Mouse (Mus musculus): ENCODE results near the gene Cab39l. TPM values are rescaled to one million over a fixed set of nuclear protein-coding genes. Genes with fewer than 3 reads are reported as not detected.
"Not testable (repeated sequence)": the region's sequence is repeated elsewhere in the genome, so short reads cannot be mapped to it uniquely, and the experiment has no call there.

Cab39l gene
- total RNA-seq (2018; cell fraction: chromatin; rRNA removed) = 10 to 100 TPM in 22 of 26 experiments, 1 to 10 TPM in 4; 5.9 to 75.8 (median 22.3) TPM
- total RNA-seq (2018; cell fraction: cytosol; rRNA removed) = 10 to 100 TPM; 24.2 to 39.9 (median 32.3) TPM
- 10 to 100 TPM in 23 of 26 experiments, 1 to 10 TPM in 3; 7.5 to 64.1 (median 21.9) TPM for total RNA-seq (2018; cell fraction: nucleus; rRNA removed)
- 25.1 to 26.2 TPM (median 26.0 TPM) in 3 replicates for polyA plus RNA-seq (2018)

- WGBS (ENCODE audit: missing documents) = 1% methylated on average over 59 of the region's 66 CpGs
- Histone ChIP-seq H3K79me2 (ENCODE audit: inconsistent target) (peaks cover 87% of the 10 kb centered on the region), H3K4me3 (ENCODE audit: inconsistent target) (peak within 1 kb of the TSS; percentile 96), H3K27ac (peak within 1 kb of the TSS; percentile 75), H3K36me3 (ENCODE audit: inconsistent target) (0 out of 2 replicates have a peak, but pooled peaks cover 4% of the 10 kb centered on the region)
Observed at GRCm38 (mm10) chr14:59440558-59441471, at the start of gene Cab39l, which contains the start of gene Setdb2. Gene Cab39l, plus strand, starts transcription at chr14:59440972. Gene Setdb2, minus strand, starts transcription at chr14:59440884.

GRCm38 (mm10) chr14:59395281-59395680 is 45.5 kb upstream of the Cab39l start, which contains the start of gene Phf11c:
Gene Phf11c, minus strand, starts transcription at chr14:59395381.
- Histone ChIP-seq H3K27ac (no peak within 1 kb of the TSS), H3K79me2 (ENCODE audit: inconsistent target) (no peaks in the 10 kb centered on the region), H3K36me3 (ENCODE audit: inconsistent target) (peaks cover 21% of the 10 kb centered on the region; the same call in 1 of the 2 replicates), H3K4me3 (ENCODE audit: inconsistent target) (no peak within 1 kb of the TSS)
- 100% methylated on average over 3 of the region's 3 CpGs for WGBS (ENCODE audit: missing documents)

GRCm38 (mm10) chr14:59396999-59397398 is 43.8 kb upstream of the Cab39l start:
- Histone ChIP-seq H3K36me3 (ENCODE audit: inconsistent target) (peaks cover 38% of the 10 kb centered on the region; the same call in 1 of the 2 replicates), H3K27ac (no peak overlapping the region), H3K79me2 (ENCODE audit: inconsistent target) (no peaks in the 10 kb centered on the region), H3K4me3 (ENCODE audit: inconsistent target) (no peak overlapping the region)
- WGBS (ENCODE audit: missing documents) = 12% methylated on average over 2 of the region's 2 CpGs

GRCm38 (mm10) chr14:59414979-59415378 is 25.8 kb upstream of the Cab39l start:
- H3K79me2 ChIP-seq (ENCODE audit: inconsistent target); H3K4me3 ChIP-seq (ENCODE audit: inconsistent target); H3K27ac ChIP-seq: not testable (repeated sequence)
- H3K36me3 ChIP-seq (ENCODE audit: inconsistent target) = peaks cover 80% of the 10 kb centered on the region
- 96% methylated on average over 2 of the region's 2 CpGs for whole genome bisulfite sequencing (ENCODE audit: missing documents)

- H3K36me3 ChIP-seq (ENCODE audit: inconsistent target) = peaks cover 66% of the 10 kb centered on the region
- 94% methylated on average over 3 of the region's 4 CpGs for WGBS (ENCODE audit: missing documents)
- H3K27ac ChIP-seq = no peak overlapping the region
- H3K79me2 ChIP-seq (ENCODE audit: inconsistent target) = no peaks in the 10 kb centered on the region
- no peak overlapping the region for H3K4me3 ChIP-seq (ENCODE audit: inconsistent target)
Observed at GRCm38 (mm10) chr14:59418171-59418570, 22.6 kb upstream of the Cab39l start.

- Histone ChIP-seq H3K79me2 (ENCODE audit: inconsistent target) (peaks cover 11% of the 10 kb centered on the region; the same call in 1 of the 2 replicates), H3K4me3 (ENCODE audit: inconsistent target) (no peak overlapping the region), H3K27ac (no peak overlapping the region), H3K36me3 (ENCODE audit: inconsistent target) (peaks cover 43% of the 10 kb centered on the region)
- WGBS (ENCODE audit: missing documents) = 98% methylated on average over 11 of the region's 11 CpGs
Observed at GRCm38 (mm10) chr14:59422912-59423663, 17.7 kb upstream of the Cab39l start.

- 94% methylated on average over 1 of the region's 1 CpGs for WGBS (ENCODE audit: missing documents)
- Histone ChIP-seq H3K36me3 (ENCODE audit: inconsistent target) (peaks cover 50% of the 10 kb centered on the region), H3K79me2 (ENCODE audit: inconsistent target) (peaks cover 76% of the 10 kb centered on the region), H3K27ac (no peak overlapping the region), H3K4me3 (ENCODE audit: inconsistent target) (no peak overlapping the region)
Observed at GRCm38 (mm10) chr14:59430556-59430955, 10.2 kb upstream of the Cab39l start.

- peaks cover 93% of the 10 kb centered on the region for H3K79me2 ChIP-seq (ENCODE audit: inconsistent target)
- H3K36me3 ChIP-seq (ENCODE audit: inconsistent target) = peaks cover 42% of the 10 kb centered on the region
- 46% methylated on average over 2 of the region's 2 CpGs for WGBS (ENCODE audit: missing documents)
- H3K4me3 ChIP-seq (ENCODE audit: inconsistent target) = no peak overlapping the region
- 0 out of 2 replicates have a peak overlapping the region, but pooled peaks have one; percentile 12 for H3K27ac ChIP-seq
Observed at GRCm38 (mm10) chr14:59433902-59434301, 6.9 kb upstream of the Cab39l start.

GRCm38 (mm10) chr14:59435206-59435605 is 5.6 kb upstream of the Cab39l start:
- H3K4me3 ChIP-seq (ENCODE audit: inconsistent target) = no peak overlapping the region
- no peak overlapping the region for H3K27ac ChIP-seq
- H3K36me3 ChIP-seq (ENCODE audit: inconsistent target) = peaks cover 29% of the 10 kb centered on the region
- H3K79me2 ChIP-seq (ENCODE audit: inconsistent target) = peaks cover 93% of the 10 kb centered on the region

GRCm38 (mm10) chr14:59437398-59437797 is 3.4 kb upstream of the Cab39l start:
- peaks cover 11% of the 10 kb centered on the region; the same call in 1 of the 2 replicates for H3K36me3 ChIP-seq (ENCODE audit: inconsistent target)
- H3K4me3 ChIP-seq (ENCODE audit: inconsistent target) = no peak overlapping the region
- WGBS (ENCODE audit: missing documents) = 93% methylated on average over 3 of the region's 3 CpGs
- H3K79me2 ChIP-seq (ENCODE audit: inconsistent target) = peaks cover 86% of the 10 kb centered on the region
- H3K27ac ChIP-seq = no peak overlapping the region

GRCm38 (mm10) chr14:59438505-59438904 is 2.3 kb upstream of the Cab39l start:
- peak overlapping the region; percentile 53 for H3K27ac ChIP-seq
- H3K79me2 ChIP-seq (ENCODE audit: inconsistent target) = peaks cover 86% of the 10 kb centered on the region
- H3K36me3 ChIP-seq (ENCODE audit: inconsistent target) = 0 out of 2 replicates have a peak, but pooled peaks cover 5% of the 10 kb centered on the region
- no peak overlapping the region for H3K4me3 ChIP-seq (ENCODE audit: inconsistent target)
- WGBS (ENCODE audit: missing documents) = 4% methylated on average over 2 of the region's 2 CpGs

- peak overlapping the region; percentile 96 for H3K4me3 ChIP-seq (ENCODE audit: inconsistent target)
- peak overlapping the region; percentile 53 for H3K27ac ChIP-seq
- peaks cover 92% of the 10 kb centered on the region for H3K79me2 ChIP-seq (ENCODE audit: inconsistent target)
- H3K36me3 ChIP-seq (ENCODE audit: inconsistent target) = 0 out of 2 replicates have a peak, but pooled peaks cover 5% of the 10 kb centered on the region
- WGBS (ENCODE audit: missing documents) = 0% methylated on average over 7 of the region's 7 CpGs
Observed at GRCm38 (mm10) chr14:59440039-59440438, 733 bp upstream of the Cab39l start.

GRCm38 (mm10) chr14:59441472-59441805 is 667 bp downstream of the Cab39l start:
- no peaks in the 10 kb centered on the region for H3K36me3 ChIP-seq (ENCODE audit: inconsistent target)
- whole genome bisulfite sequencing (ENCODE audit: missing documents) = 0% methylated on average over 6 of the region's 6 CpGs
- peak overlapping the region; percentile 75 for H3K27ac ChIP-seq
- H3K79me2 ChIP-seq (ENCODE audit: inconsistent target) = peaks cover 86% of the 10 kb centered on the region
- peak overlapping the region; percentile 96 for H3K4me3 ChIP-seq (ENCODE audit: inconsistent target)

GRCm38 (mm10) chr14:59445421-59445820 is 4.6 kb downstream of the Cab39l start:
- 100% methylated on average over 1 of the region's 1 CpGs for WGBS (ENCODE audit: missing documents)
- Histone ChIP-seq H3K36me3 (ENCODE audit: inconsistent target) (no peaks in the 10 kb centered on the region), H3K27ac (no peak overlapping the region), H3K79me2 (ENCODE audit: inconsistent target) (peaks cover 71% of the 10 kb centered on the region; the same call in 1 of the 2 replicates), H3K4me3 (ENCODE audit: inconsistent target) (no peak overlapping the region)

Measured in macrophage (primary cell).